Mouse (Mus musculus): ENCODE data around the gene Taok3. TPM values are rescaled to one million over a fixed set of nuclear protein-coding genes. Genes with fewer than 3 reads are reported as not detected.

Gene Taok3
- polyA plus RNA-seq, 1 experiment from 2014 or later: 61.7 TPM

DNA sequence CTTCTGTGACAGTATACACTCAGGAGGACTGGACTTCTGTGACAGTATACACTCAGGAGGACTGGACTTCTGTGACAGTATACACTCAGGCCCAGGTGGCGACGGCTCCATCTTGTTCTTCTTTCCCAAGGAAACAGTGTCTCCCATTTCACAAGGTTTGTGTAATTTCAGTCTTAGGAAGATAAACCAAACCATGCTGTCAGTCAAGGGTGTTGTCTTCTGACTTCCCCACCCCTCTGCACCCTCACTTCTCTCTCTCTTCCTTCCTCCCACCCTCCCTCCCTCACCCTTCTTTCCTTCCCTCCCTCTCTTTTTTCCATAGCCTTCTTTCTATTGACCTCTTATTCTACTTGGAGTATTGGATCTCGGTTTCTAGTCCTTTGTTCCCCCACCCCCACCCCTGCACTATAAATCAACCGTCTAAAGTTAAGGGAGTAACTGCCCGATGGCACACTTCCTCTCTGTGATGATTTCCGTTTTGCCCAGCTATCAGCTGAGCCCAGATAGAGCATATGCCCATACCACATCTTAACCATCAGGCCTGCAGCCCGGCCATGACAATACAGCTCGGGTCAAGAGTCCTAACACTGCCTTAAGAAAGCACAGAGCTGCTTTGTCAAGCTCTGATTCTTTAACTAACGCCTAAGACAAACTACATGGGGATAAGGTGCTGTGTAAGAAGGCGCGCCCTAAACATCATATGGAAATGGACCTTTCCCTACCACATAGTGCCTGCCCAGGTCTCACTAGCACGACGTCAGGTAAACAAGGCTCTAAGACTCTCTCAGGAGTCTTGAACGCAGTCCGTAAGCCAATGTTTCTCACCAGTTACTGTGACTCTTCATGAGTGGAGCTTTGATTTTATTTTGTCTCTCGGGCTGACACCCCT, 29.4 kb downstream of the Taok3 start:
- ATAC-seq: no peak
- no peaks in the 10 kb centered on the region for H3K36me3 ChIP-seq (ENCODE audit: control insufficient read depth, insufficient read depth, low read length)
- 82% methylated on average over 16 of the region's 16 CpGs for WGBS
- H3K9me3 ChIP-seq (ENCODE audit: control insufficient read depth, low read length): peaks cover 2% of the 10 kb centered on the region; the same call in 1 of the 2 replicates
- H3K9ac ChIP-seq (ENCODE audit: low read depth, low read length): no peak overlapping the region
- no peaks in the 10 kb centered on the region for H3K4me1 ChIP-seq (ENCODE audit: control insufficient read depth, insufficient read depth, low read depth, low read length)
- H3K4me3 ChIP-seq (ENCODE audit: low read length): no peak overlapping the region
- H3K4me2 ChIP-seq (ENCODE audit: low read length): no peak overlapping the region
- no peak overlapping the region for H3K27ac ChIP-seq (ENCODE audit: low read depth, low read length)
- no peaks in the 10 kb centered on the region for H3K27me3 ChIP-seq (replicated peaks; ENCODE audit: control insufficient read depth, insufficient read depth, low read length)

DNA sequence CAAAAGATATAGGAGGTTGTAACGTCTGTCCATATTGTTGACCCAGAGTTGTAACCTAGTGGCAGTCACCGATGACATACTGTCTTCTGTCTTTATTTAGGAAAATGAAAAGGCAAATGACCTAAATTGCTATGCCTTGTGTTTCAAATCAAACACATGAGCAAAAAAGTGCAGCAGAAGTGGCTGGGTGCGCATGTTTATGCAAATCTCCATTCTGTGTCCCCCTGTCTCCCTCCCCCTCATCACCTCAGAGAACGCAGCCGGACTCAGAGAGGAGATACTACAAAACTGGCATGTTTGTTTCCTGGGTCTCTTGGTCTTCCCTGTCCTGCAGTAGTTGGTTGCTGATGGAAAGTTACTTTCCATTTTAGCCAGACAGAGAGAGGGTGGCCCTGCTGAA, 30.1 kb downstream of the Taok3 start:
- Histone ChIP-seq H3K4me2 (ENCODE audit: low read length) (no peak overlapping the region), H3K27me3 (replicated peaks; ENCODE audit: control insufficient read depth, insufficient read depth, low read length) (no peaks in the 10 kb centered on the region), H3K4me1 (ENCODE audit: control insufficient read depth, insufficient read depth, low read depth, low read length) (no peaks in the 10 kb centered on the region), H3K4me3 (ENCODE audit: low read length) (no peak overlapping the region), H3K9me3 (ENCODE audit: control insufficient read depth, low read length) (peaks cover 2% of the 10 kb centered on the region; the same call in 1 of the 2 replicates), H3K27ac (ENCODE audit: low read depth, low read length) (no peak overlapping the region), H3K36me3 (ENCODE audit: control insufficient read depth, insufficient read depth, low read length) (no peaks in the 10 kb centered on the region), H3K9ac (ENCODE audit: low read depth, low read length) (no peak overlapping the region)
- 91% methylated on average over 5 of the region's 5 CpGs for WGBS
- ATAC-seq: no peak

DNA sequence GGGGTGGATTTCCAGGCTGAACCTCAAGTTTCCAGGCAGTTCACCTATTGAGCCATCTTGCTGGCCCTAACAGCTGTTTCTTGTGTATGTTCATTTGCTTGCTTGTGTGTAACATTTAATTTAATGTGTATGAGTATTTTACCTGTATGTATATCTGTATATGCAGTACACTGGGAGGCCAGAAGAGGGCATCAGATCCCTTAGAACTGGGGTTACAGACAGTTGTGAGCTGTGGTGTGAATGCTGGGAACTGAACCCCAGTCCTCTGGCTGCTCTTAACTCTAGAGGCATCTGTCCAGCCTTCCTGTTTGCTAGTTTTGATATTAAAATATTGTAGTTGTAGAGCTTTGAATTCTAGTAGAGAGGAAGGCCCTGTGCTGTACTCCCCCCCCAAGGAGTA, 33.0 kb downstream of the Taok3 start:
- no peaks in the 10 kb centered on the region for H3K36me3 ChIP-seq (ENCODE audit: control insufficient read depth, insufficient read depth, low read length)
- peaks cover 2% of the 10 kb centered on the region; the same call in 1 of the 2 replicates for H3K9me3 ChIP-seq (ENCODE audit: control insufficient read depth, low read length)
- no peak overlapping the region for H3K4me2 ChIP-seq (ENCODE audit: low read length)
- no peak overlapping the region for H3K27ac ChIP-seq (ENCODE audit: low read depth, low read length)
- H3K4me1 ChIP-seq (ENCODE audit: control insufficient read depth, insufficient read depth, low read depth, low read length): no peaks in the 10 kb centered on the region
- H3K9ac ChIP-seq (ENCODE audit: low read depth, low read length): no peak overlapping the region
- H3K4me3 ChIP-seq (ENCODE audit: low read length): no peak overlapping the region
- ATAC-seq: no peak
- H3K27me3 ChIP-seq (replicated peaks; ENCODE audit: control insufficient read depth, insufficient read depth, low read length): no peaks in the 10 kb centered on the region

DNA sequence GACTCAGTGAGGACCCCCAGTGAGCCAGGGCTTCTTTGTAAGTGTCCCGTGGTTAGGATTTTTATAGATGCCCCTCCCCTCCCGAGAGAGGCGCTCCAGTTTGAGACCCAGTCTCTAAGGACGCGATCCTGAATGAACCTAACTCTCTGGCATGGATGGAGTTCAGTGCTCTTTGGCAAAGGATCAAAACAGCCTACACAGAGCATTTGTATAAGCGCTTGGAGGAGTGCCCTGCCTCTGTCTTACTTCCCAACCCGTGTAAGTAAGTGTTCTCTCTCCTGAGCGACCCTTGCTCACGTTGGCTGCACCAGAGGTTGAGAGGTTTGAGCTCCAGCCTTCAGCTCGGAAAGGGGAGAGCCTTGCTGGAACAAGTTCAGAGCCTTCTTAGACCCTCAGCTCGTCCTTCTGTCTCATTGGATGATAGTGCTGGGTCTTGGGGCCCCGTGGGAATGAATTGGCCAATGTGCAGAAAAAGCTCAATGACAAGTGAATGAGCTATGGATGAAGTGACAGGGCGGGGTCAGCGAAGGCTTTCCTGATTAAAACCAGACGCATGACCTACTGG, 33.7 kb downstream of the Taok3 start:
- Histone ChIP-seq H3K4me2 (ENCODE audit: low read length) (no peak overlapping the region), H3K27ac (ENCODE audit: low read depth, low read length) (no peak overlapping the region)
- WGBS: 67% methylated on average over 15 of the region's 15 CpGs

DNA sequence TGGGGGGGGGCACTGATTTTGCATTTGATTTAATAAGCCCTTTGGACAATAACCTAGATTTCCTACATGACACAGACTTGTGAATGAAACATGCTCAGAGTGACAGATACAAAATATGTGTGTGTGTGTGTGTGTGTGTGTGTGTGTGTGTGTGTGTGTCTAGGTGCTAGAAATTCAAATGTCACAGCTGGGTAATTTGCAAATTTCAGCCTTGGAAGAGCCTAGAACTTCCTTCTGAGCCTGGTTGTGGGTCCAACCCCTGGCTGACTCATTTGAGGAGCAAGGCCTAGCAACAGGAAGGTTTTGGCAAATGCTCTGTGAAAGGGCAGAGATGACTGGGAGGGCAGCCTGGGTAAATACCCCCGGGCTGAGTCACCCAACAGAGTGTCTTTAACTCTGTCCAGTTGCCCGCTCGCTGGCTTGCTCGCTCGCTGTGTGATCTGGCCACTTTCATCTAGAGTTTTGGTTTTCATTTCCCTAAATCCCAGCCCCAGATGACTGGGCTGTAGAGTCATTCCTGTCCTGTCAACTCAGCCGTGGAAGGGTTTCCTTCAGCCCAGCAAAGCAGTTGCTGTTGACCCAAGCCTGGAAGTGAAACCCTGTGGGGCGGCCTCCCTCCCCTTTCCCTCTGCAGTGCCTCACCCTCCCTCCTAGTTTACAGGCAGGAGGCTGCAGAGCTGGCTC, 38.5 kb downstream of the Taok3 start:
- Histone ChIP-seq H3K9me3 (ENCODE audit: control insufficient read depth, low read length) (no peaks in the 10 kb centered on the region), H3K9ac (ENCODE audit: low read depth, low read length) (no peak overlapping the region), H3K4me1 (ENCODE audit: control insufficient read depth, insufficient read depth, low read depth, low read length) (no peaks in the 10 kb centered on the region), H3K4me3 (ENCODE audit: low read length) (no peak overlapping the region), H3K4me2 (ENCODE audit: low read length) (no peak overlapping the region), H3K27ac (ENCODE audit: low read depth, low read length) (no peak overlapping the region), H3K27me3 (replicated peaks; ENCODE audit: control insufficient read depth, insufficient read depth, low read length) (no peaks in the 10 kb centered on the region), H3K36me3 (ENCODE audit: control insufficient read depth, insufficient read depth, low read length) (no peaks in the 10 kb centered on the region)
- WGBS: 80% methylated on average over 7 of the region's 7 CpGs
- ATAC-seq: no peak

More for the DNA sequence above, 33.7 kb downstream of the Taok3 start:
- peak; percentile 80 for ATAC-seq
- Histone ChIP-seq H3K36me3 (ENCODE audit: control insufficient read depth, insufficient read depth, low read length) (no peaks in the 10 kb centered on the region), H3K4me3 (ENCODE audit: low read length) (no peak overlapping the region), H3K9ac (ENCODE audit: low read depth, low read length) (no peak overlapping the region), H3K27me3 (replicated peaks; ENCODE audit: control insufficient read depth, insufficient read depth, low read length) (no peaks in the 10 kb centered on the region), H3K4me1 (ENCODE audit: control insufficient read depth, insufficient read depth, low read depth, low read length) (no peaks in the 10 kb centered on the region), H3K9me3 (ENCODE audit: control insufficient read depth, low read length) (peaks cover 2% of the 10 kb centered on the region; the same call in 1 of the 2 replicates)

DNA sequence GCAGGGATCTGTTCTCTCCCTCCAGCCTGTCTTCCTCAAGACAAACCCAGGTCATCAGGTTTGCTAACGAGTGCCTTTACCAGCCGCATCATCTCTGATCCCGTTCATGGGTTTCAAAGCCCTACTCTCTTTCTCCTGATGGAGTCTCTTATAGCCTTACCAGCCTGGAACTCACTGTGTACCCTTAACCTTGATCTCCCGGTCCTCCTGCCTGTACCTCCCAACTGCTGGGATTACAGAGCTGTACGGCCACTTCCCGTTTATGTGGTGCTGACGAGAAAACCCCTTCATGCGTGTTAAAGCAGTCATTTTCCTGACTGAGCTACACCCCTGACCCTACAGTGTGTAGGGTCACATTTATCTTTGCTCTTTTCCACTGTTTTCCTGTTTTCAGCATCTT, 39.4 kb downstream of the Taok3 start:
- H3K36me3 ChIP-seq (ENCODE audit: control insufficient read depth, insufficient read depth, low read length): no peaks in the 10 kb centered on the region
- H3K4me1 ChIP-seq (ENCODE audit: control insufficient read depth, insufficient read depth, low read depth, low read length): no peaks in the 10 kb centered on the region
- no peaks in the 10 kb centered on the region for H3K9me3 ChIP-seq (ENCODE audit: control insufficient read depth, low read length)
- H3K27me3 ChIP-seq (replicated peaks; ENCODE audit: control insufficient read depth, insufficient read depth, low read length): no peaks in the 10 kb centered on the region
- H3K27ac ChIP-seq (ENCODE audit: low read depth, low read length): no peak overlapping the region
- 72% methylated on average over 8 of the region's 8 CpGs for WGBS
- no peak for ATAC-seq
- no peak overlapping the region for H3K4me2 ChIP-seq (ENCODE audit: low read length)
- H3K9ac ChIP-seq (ENCODE audit: low read depth, low read length): no peak overlapping the region
- no peak overlapping the region for H3K4me3 ChIP-seq (ENCODE audit: low read length)

DNA sequence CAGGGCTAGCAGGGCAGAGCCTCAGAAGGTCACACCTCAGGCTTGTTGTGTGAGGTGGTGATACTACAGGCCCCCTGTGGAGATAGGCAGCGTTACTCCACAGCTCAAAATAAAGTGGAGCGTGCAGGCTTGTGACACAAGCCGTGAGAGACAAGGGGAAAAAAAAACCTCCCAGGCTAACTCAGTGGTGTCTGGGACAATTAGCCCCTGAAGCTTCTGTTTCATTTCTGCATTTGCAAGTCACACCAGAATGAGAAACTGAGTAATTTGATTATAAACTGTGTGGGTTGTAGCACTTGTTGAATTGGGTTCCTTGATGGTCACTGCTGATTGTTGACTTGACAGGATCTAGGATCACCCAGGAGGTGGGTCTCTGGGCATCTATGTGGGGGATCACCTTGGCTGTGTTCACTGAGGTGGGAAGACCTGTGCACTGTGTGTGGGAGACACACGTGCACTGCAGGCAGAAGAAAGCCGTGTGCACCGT, 39.9 kb downstream of the Taok3 start:
- H3K27me3 ChIP-seq (replicated peaks; ENCODE audit: control insufficient read depth, insufficient read depth, low read length): no peaks in the 10 kb centered on the region
- no peaks in the 10 kb centered on the region for H3K36me3 ChIP-seq (ENCODE audit: control insufficient read depth, insufficient read depth, low read length)
- H3K4me1 ChIP-seq (ENCODE audit: control insufficient read depth, insufficient read depth, low read depth, low read length): no peaks in the 10 kb centered on the region
- H3K9ac ChIP-seq (ENCODE audit: low read depth, low read length): no peak overlapping the region
- H3K4me3 ChIP-seq (ENCODE audit: low read length): no peak overlapping the region
- H3K27ac ChIP-seq (ENCODE audit: low read depth, low read length): no peak overlapping the region
- 54% methylated on average over 6 of the region's 6 CpGs for WGBS
- no peaks in the 10 kb centered on the region for H3K9me3 ChIP-seq (ENCODE audit: control insufficient read depth, low read length)
- no peak overlapping the region for H3K4me2 ChIP-seq (ENCODE audit: low read length)
- ATAC-seq: no peak

DNA sequence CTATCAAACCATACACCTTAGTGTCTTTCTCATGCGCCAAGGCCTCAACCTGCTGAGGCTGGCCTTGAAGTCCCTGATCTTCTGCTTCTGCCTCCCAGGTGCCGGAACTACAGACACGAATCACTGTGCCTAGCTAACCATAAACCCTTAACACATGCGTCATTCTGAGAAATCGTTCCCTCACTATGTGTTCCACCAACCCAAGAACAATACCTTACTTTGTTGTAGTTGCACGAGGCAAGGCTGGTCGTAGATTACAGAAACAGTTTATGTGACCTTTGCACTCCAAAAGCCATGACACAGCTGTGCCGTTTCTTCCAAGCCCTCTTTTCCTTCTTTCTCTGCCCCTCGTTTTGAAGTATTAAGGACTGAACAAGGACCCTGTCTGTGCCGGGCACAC, 40.6 kb downstream of the Taok3 start:
- no peaks in the 10 kb centered on the region for H3K36me3 ChIP-seq (ENCODE audit: control insufficient read depth, insufficient read depth, low read length)
- no peak for ATAC-seq
- H3K9me3 ChIP-seq (ENCODE audit: control insufficient read depth, low read length): no peaks in the 10 kb centered on the region
- H3K27ac ChIP-seq (ENCODE audit: low read depth, low read length): no peak overlapping the region
- H3K4me3 ChIP-seq (ENCODE audit: low read length): no peak overlapping the region
- H3K4me2 ChIP-seq (ENCODE audit: low read length): no peak overlapping the region
- H3K4me1 ChIP-seq (ENCODE audit: control insufficient read depth, insufficient read depth, low read depth, low read length): no peaks in the 10 kb centered on the region
- H3K27me3 ChIP-seq (replicated peaks; ENCODE audit: control insufficient read depth, insufficient read depth, low read length): no peaks in the 10 kb centered on the region
- no peak overlapping the region for H3K9ac ChIP-seq (ENCODE audit: low read depth, low read length)
- 73% methylated on average over 10 of the region's 10 CpGs for WGBS

DNA sequence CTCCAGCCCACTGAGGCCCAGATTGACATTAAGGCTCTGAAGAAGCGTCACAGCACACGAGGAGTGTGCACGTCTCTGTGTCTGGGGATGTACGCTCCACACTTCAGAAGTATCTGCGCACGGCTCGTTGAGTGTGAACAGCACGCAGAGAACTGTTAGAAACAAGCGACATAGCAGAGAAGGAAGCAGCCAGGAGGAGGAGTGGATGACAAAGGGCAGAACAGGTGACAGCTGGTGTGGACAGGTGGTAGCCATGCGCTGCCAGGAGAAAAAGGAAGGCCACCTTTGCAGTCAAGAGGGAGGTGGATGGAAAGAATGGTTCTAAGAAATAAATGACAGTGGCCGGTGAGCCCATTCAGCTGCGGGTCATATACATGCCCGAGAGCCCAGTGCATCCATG, 43.9 kb downstream of the Taok3 start:
- H3K9ac ChIP-seq (ENCODE audit: low read depth, low read length): no peak overlapping the region
- no peaks in the 10 kb centered on the region for H3K36me3 ChIP-seq (ENCODE audit: control insufficient read depth, insufficient read depth, low read length)
- no peak overlapping the region for H3K4me2 ChIP-seq (ENCODE audit: low read length)
- no peaks in the 10 kb centered on the region for H3K4me1 ChIP-seq (ENCODE audit: control insufficient read depth, insufficient read depth, low read depth, low read length)
- no peaks in the 10 kb centered on the region for H3K27me3 ChIP-seq (replicated peaks; ENCODE audit: control insufficient read depth, insufficient read depth, low read length)
- 93% methylated on average over 13 of the region's 13 CpGs for WGBS
- H3K27ac ChIP-seq (ENCODE audit: low read depth, low read length): no peak overlapping the region
- H3K4me3 ChIP-seq (ENCODE audit: low read length): no peak overlapping the region
- H3K9me3 ChIP-seq (ENCODE audit: control insufficient read depth, low read length): no peaks in the 10 kb centered on the region
- ATAC-seq: no peak

Measured in hindbrain, embryonic 16.5 days (tissue).